In the genomic region with DNA sequence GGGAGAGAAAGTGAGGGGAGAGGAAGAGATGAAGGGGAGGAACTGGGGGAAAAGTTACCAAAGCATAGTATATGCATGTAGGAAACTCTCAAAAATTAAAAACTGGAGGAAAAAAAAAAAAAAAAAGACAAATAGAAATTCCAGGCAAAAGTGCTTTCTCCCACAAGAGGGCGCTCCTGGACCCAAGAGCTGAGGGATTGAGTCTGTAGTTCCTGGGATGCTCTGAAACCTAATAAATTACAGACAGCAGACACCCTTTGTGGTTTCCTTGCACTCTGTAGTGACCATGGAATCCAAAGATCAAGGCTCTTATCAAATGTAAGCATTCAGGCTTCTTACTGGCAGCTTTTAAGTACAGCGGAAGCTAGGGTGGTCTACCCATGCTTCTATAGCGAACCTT, we compare ENCODE assay signal across 7 mouse cellular contexts.
DNase-seq lines count a peak whose midpoint lies in the region; ATAC-seq and TF ChIP-seq lines count a peak whose summit lies in the region.

No protein-coding gene starts in this region.

- peak; percentile 61 for TF ChIP-seq CTCF in lung, adult 2 months (IDR thresholded peaks at IDR 0.05; ENCODE audit: insufficient read depth, low read length)

- TF ChIP-seq POLR2A in lung, adult 2 months (IDR thresholded peaks at IDR 0.05; ENCODE audit: borderline replicate concordance, extremely low read depth, low read depth, low read length) = no peak

- H3K4me3 ChIP-seq in lung, adult 2 months (replicated peaks; ENCODE audit: extremely low read depth, low read depth, low read length) = peak overlapping the region; percentile 6

- 0 out of 2 replicates have a peak, but pooled peaks cover 2% of the 10 kb centered on the region for H3K4me1 ChIP-seq in lung, adult 2 months (ENCODE audit: control insufficient read depth, insufficient read depth, low read length)

- peak; percentile 55 to 75 for DNase-seq in left cerebral cortex, adult 18-20 months (ENCODE audit: low spot score in 2 of 2)
- DNase-seq in left cerebral cortex, adult 11 months (ENCODE audit: low spot score) = no peak
- peak; percentile 62 for DNase-seq in adrenal gland, adult 2 months
- peak; percentile 82 for DNase-seq in embryo, embryonic 10.5 days (ENCODE audit: low spot score)
- DNase-seq in lung, adult 2 months = peak; percentile 56
- peak; percentile 84 for DNase-seq in right cerebral cortex, postnatal 14 days

- ATAC-seq in hematopoietic stem cell, adult 5-6 weeks (replicated peaks in 1 of 2; ENCODE audit: insufficient read depth in 1 of 2, low FRiP score in 2 of 2, low TSS enrichment in 1 of 2, low read depth in 1 of 2, poor library complexity in 2 of 2, severe bottlenecking in 2 of 2) = peak; percentile 17 to 21; a peak in 1 of 4 replicates

- 48% methylated on average over 3 of the region's 3 CpGs for WGBS in lung, adult 2 months
